Mouse (Mus musculus) thymus, adult 2 months (tissue): ENCODE measurements around the gene Aff3.

Experiments used
- CTCF ChIP-seq: fragments of 200-500 bp; IDR thresholded peaks from 2 replicates; pipeline ENCODE4 v1.5.1; 2012; ENCODE audit warnings: mild to moderate bottlenecking, control low read depth, low read length, moderate library complexity, borderline replicate concordance; ENCODE audit not compliant: control insufficient read depth, poor library complexity, insufficient read depth; ENCODE audit errors: extremely low read depth
- POLR2A ChIP-seq: fragments of 200-500 bp; IDR thresholded peaks from 2 replicates; pipeline ENCODE4 v1.6.1; 2012; ENCODE audit warnings: mild to moderate bottlenecking, low read length, control low read depth, moderate library complexity; ENCODE audit not compliant: control insufficient read depth, poor library complexity, insufficient read depth; ENCODE audit errors: extremely low read depth

GRCm38 (mm10) chr1:38395194-38395681 is 269.5 kb downstream of the Aff3 start:
- no peak for TF ChIP-seq POLR2A
- no peak for TF ChIP-seq CTCF
